Mouse (Mus musculus) C2C12 (cell line): ENCODE measurements around the gene Pold1. TPM values are rescaled to one million over a fixed set of nuclear protein-coding genes. Genes with fewer than 3 reads are reported as not detected.
A peak's percentile ranks its signal among the peaks of the same experiment; 100 is the strongest.

ENCODE experiments used
- H3K27me3 ChIP-seq: one replicate; pipeline ENCODE4 v1.6.1; 2011; ENCODE audit not compliant: control insufficient read depth, insufficient read depth, insufficient read length
- H3K36me3 ChIP-seq: one replicate; pipeline ENCODE4 v1.6.1; 2011; ENCODE audit not compliant: control insufficient read depth, insufficient read depth
- H3K4me3 ChIP-seq: one replicate; pipeline ENCODE4 v1.5.1; 2011; ENCODE audit warnings: mild to moderate bottlenecking, control low read depth; ENCODE audit not compliant: poor library complexity, insufficient read depth, severe bottlenecking
- H3K79me2 ChIP-seq: one replicate; pipeline ENCODE4 v1.6.1; 2011; ENCODE audit not compliant: control insufficient read depth, insufficient read depth
- H3K79me3 ChIP-seq: one replicate; pipeline ENCODE4 v1.6.1; 2011; ENCODE audit warnings: low read depth, control low read depth
- H3ac ChIP-seq: one replicate; pipeline ENCODE3; 2011; ENCODE audit warnings: low read depth; ENCODE audit not compliant: control insufficient read depth, insufficient read length
- CEBPB ChIP-seq: IDR thresholded peaks from one replicate; pipeline ENCODE4 v1.6.1; 2011; ENCODE audit warnings: low read depth, mild to moderate bottlenecking, control low read depth, moderate library complexity
- CTCF ChIP-seq: IDR thresholded peaks from one replicate; pipeline ENCODE4 v1.5.1; 2011; ENCODE audit not compliant: control insufficient read depth, insufficient read depth, insufficient read length
- FOSL1 ChIP-seq: IDR thresholded peaks from one replicate; pipeline ENCODE4 v1.8.0; 2011; ENCODE audit warnings: mild to moderate bottlenecking, low read length; ENCODE audit not compliant: poor library complexity, insufficient read depth, severe bottlenecking
- MAX ChIP-seq: IDR thresholded peaks from one replicate; pipeline ENCODE4 v1.6.1; 2011; ENCODE audit warnings: mild to moderate bottlenecking, control low read depth
- MYOD1 ChIP-seq: IDR thresholded peaks from one replicate; pipeline ENCODE4 v1.6.1; 2011; ENCODE audit warnings: low read depth; ENCODE audit not compliant: control insufficient read depth, insufficient read length
- MYOG ChIP-seq: IDR thresholded peaks from one replicate; pipeline ENCODE4 v1.6.1; 2011; ENCODE audit not compliant: control insufficient read depth, insufficient read length; ENCODE audit errors: extremely low read depth
- USF1 ChIP-seq: IDR thresholded peaks from one replicate; pipeline ENCODE4 v1.6.1; 2011; ENCODE audit warnings: low read depth, mild to moderate bottlenecking, control low read depth, moderate library complexity
- polyA plus RNA-seq: library from polyadenylated mRNA; unstranded; fragments of >200 nt; fragmentation: generic; extraction: Trizol; gene quantifications from one replicate; pipeline ENCODE4 v1.2.1, GENCODE M21; 2012; ENCODE audit warnings: missing spikeins

Gene Pold1
- polyA plus RNA-seq, 1 experiment = 66.1 TPM

GRCm38 (mm10) chr7:44531207-44531606, 17.4 kb downstream of the Pold1 start:
- H3K27me3 ChIP-seq = no peaks in the 10 kb centered on the region
- TF ChIP-seq USF1 (no peak), MYOD1 (no peak), FOSL1 (no peak), MAX (no peak), CEBPB (no peak), CTCF (no peak), MYOG (no peak)

DNA sequence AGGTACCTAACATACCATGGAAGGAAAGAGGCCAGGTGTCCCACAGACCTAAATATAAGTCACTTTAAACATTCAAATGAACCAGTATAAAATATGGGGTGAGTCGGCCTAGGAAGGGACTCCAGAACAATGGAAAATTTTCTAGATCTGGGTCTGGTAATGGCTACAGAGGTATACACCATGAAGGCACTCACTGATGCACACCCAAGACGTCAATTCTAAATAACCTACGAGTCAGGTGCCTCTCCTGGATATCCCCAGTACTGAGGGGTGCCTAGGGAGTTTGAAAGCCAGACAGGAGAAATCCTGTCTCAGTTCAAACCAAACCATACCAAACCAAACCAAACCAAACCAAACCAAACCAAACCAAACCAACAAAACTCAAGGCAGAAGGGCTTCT, 18.1 kb downstream of the Pold1 start:
- Histone ChIP-seq H3K36me3 (peaks cover 3% of the 10 kb centered on the region), H3K79me2 (no peaks in the 10 kb centered on the region), H3K4me3 (no peak overlapping the region), H3K27me3 (no peaks in the 10 kb centered on the region), H3ac (no peak overlapping the region), H3K79me3 (no peaks in the 10 kb centered on the region)
- TF ChIP-seq USF1 (no peak), CEBPB (no peak), CTCF (no peak), FOSL1 (no peak), MYOG (no peak), MAX (no peak), MYOD1 (no peak)

More at GRCm38 (mm10) chr7:44531207-44531606, 17.4 kb downstream of the Pold1 start:
- peaks cover 4% of the 10 kb centered on the region for H3K36me3 ChIP-seq
- H3ac ChIP-seq = no peak overlapping the region
- no peaks in the 10 kb centered on the region for H3K79me3 ChIP-seq
- no peaks in the 10 kb centered on the region for H3K79me2 ChIP-seq
- no peak overlapping the region for H3K4me3 ChIP-seq

- no peak for TF ChIP-seq FOSL1
- no peak overlapping the region for H3K4me3 ChIP-seq
- no peaks in the 10 kb centered on the region for H3K36me3 ChIP-seq
- H3K27me3 ChIP-seq = no peaks in the 10 kb centered on the region
- H3K79me3 ChIP-seq = no peaks in the 10 kb centered on the region
- no peak overlapping the region for H3ac ChIP-seq
- no peaks in the 10 kb centered on the region for H3K79me2 ChIP-seq
Measured at GRCm38 (mm10) chr7:44529518-44529917, 19.1 kb downstream of the Pold1 start.

DNA sequence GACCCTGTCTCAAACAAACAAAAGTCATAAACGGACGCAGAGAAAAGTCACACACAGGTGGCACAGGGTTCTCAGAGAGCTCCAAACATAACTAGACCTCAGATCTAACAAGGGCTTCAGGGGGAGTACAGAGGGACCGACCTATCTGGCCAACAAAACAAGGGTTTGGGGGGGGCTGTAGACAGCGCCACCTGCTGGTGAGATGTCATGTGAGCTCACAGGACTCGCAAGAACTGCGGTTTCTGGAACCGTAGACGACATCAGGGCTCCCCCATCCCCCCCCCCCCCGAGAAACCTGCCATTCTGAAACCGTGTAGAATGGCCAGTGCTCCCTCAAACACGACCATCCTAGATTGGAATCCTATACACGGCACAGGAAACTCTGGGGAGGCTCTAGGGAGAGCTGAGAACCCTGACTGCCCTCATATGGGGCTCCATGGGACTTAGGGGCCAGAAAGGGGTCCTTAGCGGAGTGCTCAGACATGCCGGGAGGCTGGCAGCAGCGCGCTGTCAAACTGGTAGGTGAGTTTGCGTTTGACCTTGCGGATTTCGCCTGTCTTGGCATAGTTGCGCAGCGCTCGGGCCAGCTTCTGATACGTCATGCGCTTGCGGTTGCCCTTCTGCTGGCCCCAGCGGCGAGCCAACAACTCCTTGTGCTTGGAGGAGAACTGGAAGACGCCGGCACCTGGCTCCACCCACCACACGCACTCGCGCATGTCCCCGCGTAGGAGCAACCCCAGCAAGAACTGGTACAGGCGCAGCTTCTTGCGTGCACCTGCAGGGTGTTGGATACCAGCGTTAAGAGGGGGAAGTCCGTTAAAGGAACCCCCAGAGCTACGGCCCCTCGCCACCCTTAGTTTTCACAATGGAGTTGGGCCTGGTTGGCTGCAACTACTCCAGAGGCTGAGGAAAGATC, 20.9 kb downstream of the Pold1 start:
- TF ChIP-seq CTCF (peak; percentile 12), MAX (no peak)
- H3K79me2 ChIP-seq = no peaks in the 10 kb centered on the region
- H3K27me3 ChIP-seq = peaks cover 5% of the 10 kb centered on the region
- no peaks in the 10 kb centered on the region for H3K36me3 ChIP-seq
- no peaks in the 10 kb centered on the region for H3K79me3 ChIP-seq
- H3K4me3 ChIP-seq = no peak overlapping the region
- H3ac ChIP-seq = no peak overlapping the region

DNA sequence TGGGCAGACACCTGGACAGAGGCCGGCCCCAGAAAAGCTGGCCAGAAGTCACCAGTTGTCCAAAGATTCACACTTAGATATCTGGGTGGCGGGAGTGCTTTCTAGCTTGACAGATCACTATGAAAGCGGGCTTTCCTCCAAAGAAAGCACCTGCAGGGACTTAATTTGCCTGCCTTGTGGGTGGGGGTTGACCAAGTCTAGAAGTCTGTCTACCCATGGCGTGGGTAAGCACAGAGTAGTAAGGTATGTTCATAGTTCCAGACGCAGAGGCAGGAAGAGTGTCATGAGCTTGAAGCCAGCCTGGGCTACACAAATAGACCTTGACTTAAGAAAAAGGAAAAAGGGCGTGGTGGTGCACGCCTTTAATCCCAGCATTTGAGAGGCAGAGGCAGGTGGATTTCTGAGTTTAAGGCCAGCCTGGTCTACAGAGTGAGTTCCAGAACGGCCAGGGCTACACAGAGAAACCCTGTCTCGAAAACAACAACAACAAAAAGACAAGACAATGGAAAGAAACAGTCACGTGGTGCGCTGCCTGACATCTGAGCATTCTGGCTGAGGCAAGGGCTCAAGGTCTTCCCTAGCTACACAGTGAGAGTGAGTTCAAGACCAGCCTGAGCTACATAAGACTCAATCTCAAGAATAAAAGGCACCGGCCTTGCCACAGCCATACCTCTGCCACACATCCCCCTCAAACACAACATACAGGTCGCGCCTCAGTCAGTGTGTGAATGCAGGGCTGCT, 22.1 kb downstream of the Pold1 start:
- Histone ChIP-seq H3K79me2 (no peaks in the 10 kb centered on the region), H3K36me3 (no peaks in the 10 kb centered on the region), H3K4me3 (no peak overlapping the region), H3ac (no peak overlapping the region), H3K27me3 (peaks cover 12% of the 10 kb centered on the region), H3K79me3 (no peaks in the 10 kb centered on the region)
- TF ChIP-seq CTCF (no peak), FOSL1 (no peak), CEBPB (no peak), MAX (no peak)
